Mouse (Mus musculus) embryonic facial prominence, embryonic 12.5 days (tissue): ENCODE measurements at regions not wholly inside any gene's neighbourhood (a gene's known extent, or its start where the extent isn't known, plus 50 kb on each side); places are given as distances from the start of the nearest gene placed in this dataset.

Source experiments
- ATAC-seq: fragments of 200-750 bp; cut with Nextera tagmentation; 2 replicates; pipeline ENCODE4 v1.8.0; 2017; ENCODE audit not compliant: insufficient number of reproducible peaks, insufficient read depth, low FRiP score, low TSS enrichment
- H3K27ac ChIP-seq: fragments of 300-500 bp; sonication (generic); 2 replicates; pipeline ENCODE4 v1.5.1; 2016; ENCODE audit warnings: mild to moderate bottlenecking
- H3K27me3 ChIP-seq: fragments of 300-500 bp; sonication (generic); 2 replicates; pipeline ENCODE4 v1.6.1; 2016; ENCODE audit warnings: mild to moderate bottlenecking, moderate library complexity
- H3K36me3 ChIP-seq: fragments of 300-500 bp; sonication (generic); 2 replicates; pipeline ENCODE4 v1.6.1; 2016; ENCODE audit warnings: mild to moderate bottlenecking
- H3K4me1 ChIP-seq: fragments of 300-500 bp; sonication (generic); 2 replicates; pipeline ENCODE4 v1.6.1; 2016
- H3K4me2 ChIP-seq: fragments of 300-500 bp; sonication (generic); replicated peaks from 2 replicates; pipeline ENCODE4 v1.6.1; 2016; ENCODE audit warnings: mild to moderate bottlenecking, moderate library complexity
- H3K4me3 ChIP-seq: fragments of 300-500 bp; sonication (generic); 2 replicates; pipeline ENCODE4 v1.5.1; 2016; ENCODE audit warnings: mild to moderate bottlenecking
- H3K9ac ChIP-seq: fragments of 300-500 bp; sonication (generic); 2 replicates; pipeline ENCODE4 v1.6.1; 2016; ENCODE audit warnings: mild to moderate bottlenecking, moderate library complexity
- H3K9me3 ChIP-seq: fragments of 300-500 bp; sonication (generic); 2 replicates; pipeline ENCODE4 v1.6.1; 2016; ENCODE audit warnings: mild to moderate bottlenecking, moderate library complexity
- WGBS: fragments of 180-500 bp; shearing (Covaris S2); methylation state at CpG from one replicate; pipeline ENCODE4 v1.1.7; 2016; 5-methylcytosine and 5-hydroxymethylcytosine counted together

DNA sequence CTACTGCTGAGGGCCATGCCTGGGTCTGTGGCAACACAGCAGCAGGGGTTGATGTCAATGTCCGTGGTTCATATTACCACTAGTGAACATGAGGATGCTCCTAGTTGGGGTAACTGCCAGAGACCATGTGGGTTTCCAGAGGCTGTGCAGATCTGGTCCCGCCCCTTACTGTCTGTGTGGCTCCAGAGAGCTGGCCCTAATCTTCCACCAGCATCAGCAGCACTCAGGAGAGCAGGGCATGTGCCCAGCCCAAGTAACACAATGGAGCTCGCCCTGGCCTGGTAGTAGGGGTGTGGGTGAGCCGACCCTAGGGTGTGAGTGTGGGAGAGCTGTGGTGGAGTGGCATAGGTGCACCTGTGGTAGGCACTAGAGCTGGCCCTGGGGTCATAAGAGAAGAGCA lies 59.3 kb upstream of the Galnt15 start:
- 77% methylated on average over 4 of the region's 4 CpGs for WGBS

GRCm38 (mm10) chr14:31970245-31970830 lies 58.5 kb upstream of the Galnt15 start:
- H3K4me2 ChIP-seq, result no peak overlapping the region
- H3K4me1 ChIP-seq, result no peaks in the 10 kb centered on the region
- H3K9ac ChIP-seq, result 0 out of 2 replicates have a peak overlapping the region, but pooled peaks have one; percentile 10
- H3K27ac ChIP-seq, result no peak overlapping the region
- no peak overlapping the region for H3K4me3 ChIP-seq
- H3K27me3 ChIP-seq, result no peaks in the 10 kb centered on the region
- ATAC-seq, result no peak
- no peaks in the 10 kb centered on the region for H3K36me3 ChIP-seq
- WGBS, result 78% methylated on average over 3 of the region's 3 CpGs
- H3K9me3 ChIP-seq, result no peaks in the 10 kb centered on the region

More for the DNA sequence above, 59.3 kb upstream of the Galnt15 start:
- Histone ChIP-seq H3K27me3 (no peaks in the 10 kb centered on the region), H3K9ac (no peak overlapping the region), H3K36me3 (no peaks in the 10 kb centered on the region), H3K4me2 (no peak overlapping the region), H3K27ac (no peak overlapping the region), H3K4me3 (no peak overlapping the region), H3K9me3 (no peaks in the 10 kb centered on the region), H3K4me1 (no peaks in the 10 kb centered on the region)
- peak; percentile 52; the same call in 1 of the 2 replicates for ATAC-seq

- Histone ChIP-seq H3K9ac (no peak overlapping the region), H3K27me3 (no peaks in the 10 kb centered on the region), H3K36me3 (no peaks in the 10 kb centered on the region), H3K9me3 (no peaks in the 10 kb centered on the region), H3K4me2 (no peak overlapping the region), H3K27ac (no peak overlapping the region), H3K4me3 (no peak overlapping the region), H3K4me1 (no peaks in the 10 kb centered on the region)
- WGBS, result 91% methylated on average over 9 of the region's 9 CpGs
- no peak for ATAC-seq
Measured at GRCm38 (mm10) chr14:31970851-31971250, 57.9 kb upstream of the Galnt15 start.

GRCm38 (mm10) chr14:31973702-31974101 lies 55.1 kb upstream of the Galnt15 start:
- no peaks in the 10 kb centered on the region for H3K9me3 ChIP-seq
- H3K27me3 ChIP-seq, result no peaks in the 10 kb centered on the region
- WGBS, result 83% methylated on average over 4 of the region's 4 CpGs
- H3K4me2 ChIP-seq, result no peak overlapping the region
- H3K36me3 ChIP-seq, result no peaks in the 10 kb centered on the region
- no peaks in the 10 kb centered on the region for H3K4me1 ChIP-seq
- no peak overlapping the region for H3K9ac ChIP-seq
- no peak overlapping the region for H3K4me3 ChIP-seq
- H3K27ac ChIP-seq, result no peak overlapping the region
- no peak for ATAC-seq

DNA sequence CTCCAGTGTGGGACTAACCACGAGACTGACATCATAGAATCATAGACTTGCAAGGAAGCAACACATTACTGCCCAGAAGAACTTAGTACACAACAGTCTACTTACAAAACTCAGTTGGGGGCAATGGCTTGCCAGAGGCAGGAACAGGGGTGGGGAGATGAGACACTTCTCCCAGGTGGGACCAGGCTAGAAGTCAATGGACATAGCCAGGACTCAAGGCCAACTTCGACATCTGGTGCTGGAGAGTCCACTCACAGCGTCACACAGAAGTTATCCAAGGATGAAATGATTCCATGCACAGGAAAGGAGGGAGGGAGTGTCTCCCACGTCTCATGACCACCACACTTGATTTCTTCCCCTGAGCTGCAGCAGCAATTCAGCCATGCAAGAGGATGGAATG lies 50.6 kb upstream of the Galnt15 start:
- H3K36me3 ChIP-seq, result no peaks in the 10 kb centered on the region
- no peaks in the 10 kb centered on the region for H3K27me3 ChIP-seq
- ATAC-seq, result no peak
- no peak overlapping the region for H3K27ac ChIP-seq
- no peaks in the 10 kb centered on the region for H3K9me3 ChIP-seq
- no peak overlapping the region for H3K4me2 ChIP-seq
- no peak overlapping the region for H3K9ac ChIP-seq
- no peak overlapping the region for H3K4me3 ChIP-seq
- WGBS, result 83% methylated on average over 4 of the region's 4 CpGs
- no peaks in the 10 kb centered on the region for H3K4me1 ChIP-seq

GRCm38 (mm10) chr14:31978690-31979089 lies 50.1 kb upstream of the Galnt15 start:
- H3K36me3 ChIP-seq, result no peaks in the 10 kb centered on the region
- no peak overlapping the region for H3K4me2 ChIP-seq
- no peak overlapping the region for H3K27ac ChIP-seq
- H3K4me3 ChIP-seq, result no peak overlapping the region
- no peaks in the 10 kb centered on the region for H3K4me1 ChIP-seq
- ATAC-seq, result no peak
- no peaks in the 10 kb centered on the region for H3K27me3 ChIP-seq
- no peaks in the 10 kb centered on the region for H3K9me3 ChIP-seq
- WGBS, result 68% methylated on average over 3 of the region's 3 CpGs
- H3K9ac ChIP-seq, result no peak overlapping the region
